Mouse (Mus musculus) CD4-positive, CD25-positive, alpha-beta regulatory T cell, adult 2 months (primary cell): ENCODE measurements around the gene Gja1.

ENCODE experiments used
- DNase-seq: peaks from one replicate; pipeline ENCODE4 v3.0.0-alpha.2; 2012; ENCODE audit warnings: low read depth, low spot score

The Gja1 gene

GRCm38 (mm10) chr10:56415894-56416570 lies 38.9 kb downstream of the Gja1 start:
- DNase-seq, result no peak

DNA sequence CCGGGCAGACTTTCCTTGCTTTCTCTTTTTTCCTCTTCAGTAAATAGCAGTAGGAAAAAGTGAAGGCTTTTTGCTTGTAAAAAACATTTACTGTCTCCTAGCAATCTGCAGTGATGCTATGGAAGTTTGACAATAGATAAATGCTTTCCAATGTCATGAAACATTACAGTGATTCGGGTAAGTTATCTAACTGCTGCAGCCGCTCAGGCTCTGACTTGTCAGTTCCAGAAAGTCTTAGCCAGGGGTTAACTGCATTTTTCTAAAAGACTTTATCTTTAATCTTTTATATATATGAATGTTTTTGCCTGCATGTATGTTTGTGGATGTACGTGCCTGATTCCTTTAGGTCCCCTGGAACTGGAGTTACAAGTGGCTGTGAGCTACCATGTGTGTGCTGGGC lies 45.4 kb downstream of the Gja1 start:
- no peak for DNase-seq

DNA sequence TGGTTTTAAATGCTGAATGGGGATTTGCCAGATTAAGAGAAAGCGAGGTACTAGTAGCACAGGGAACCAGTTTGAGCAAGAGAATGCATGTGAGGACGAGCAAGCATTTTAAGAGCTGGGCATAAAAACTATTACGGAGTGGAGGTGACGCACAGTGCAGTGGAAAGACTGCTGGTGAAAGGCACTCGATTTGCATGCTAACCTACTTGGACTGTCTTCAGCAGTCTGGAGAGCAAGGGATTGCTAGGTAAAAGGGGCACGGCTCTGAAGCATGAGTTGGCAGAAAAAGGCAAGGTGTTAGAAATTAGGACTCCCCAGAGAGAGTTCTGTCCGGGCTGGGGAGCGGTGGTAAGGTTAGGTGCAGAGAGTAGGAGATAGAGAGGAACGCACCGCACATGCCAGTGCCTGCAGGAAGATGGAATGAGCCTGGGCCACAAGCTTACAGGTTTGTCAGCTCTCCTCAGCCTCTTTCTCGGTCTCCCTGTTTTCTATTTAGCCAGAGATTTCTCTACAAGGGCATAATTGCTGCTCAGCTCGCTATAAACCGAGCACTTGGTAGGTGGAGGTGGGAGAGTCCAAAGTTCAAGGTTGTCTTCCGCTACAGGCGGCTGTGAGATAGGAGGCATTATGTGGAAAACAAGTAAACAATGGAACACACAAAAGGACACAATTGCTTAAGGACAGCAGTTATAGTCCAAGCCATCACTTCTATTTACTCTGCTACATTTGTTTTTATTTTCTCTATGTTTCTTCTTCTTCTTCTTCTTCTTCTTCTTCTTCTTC lies 48.1 kb downstream of the Gja1 start:
- no peak for DNase-seq

GRCm38 (mm10) chr10:56426369-56426768 lies 49.2 kb downstream of the Gja1 start:
- DNase-seq, result no peak

- no peak for DNase-seq
These were observed 50.3 kb downstream of the Gja1 start for GRCm38 (mm10) chr10:56427382-56427781.

- no peak for DNase-seq
These were observed 50.7 kb downstream of the Gja1 start for GRCm38 (mm10) chr10:56427827-56428226.

DNA sequence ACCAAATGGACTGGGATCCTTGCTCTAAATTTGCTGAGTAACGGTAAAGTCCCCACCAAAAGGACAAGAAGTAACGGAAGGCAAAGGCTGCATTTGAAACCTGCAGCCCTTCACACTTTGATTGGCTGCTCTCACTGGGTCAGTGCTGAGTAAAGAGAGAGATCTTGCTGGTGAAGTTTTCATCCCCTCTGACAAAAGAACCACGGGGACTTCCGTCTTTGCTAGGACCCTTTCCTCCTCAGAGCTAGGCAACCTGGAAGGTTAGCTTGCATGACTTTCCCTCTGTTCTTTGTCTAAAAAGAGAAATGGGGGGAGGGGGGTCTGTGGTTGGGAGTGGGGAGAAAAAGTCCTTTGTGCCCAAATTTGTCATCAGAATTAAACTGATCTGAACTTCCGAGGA lies 51.9 kb downstream of the Gja1 start:
- DNase-seq, result no peak

DNA sequence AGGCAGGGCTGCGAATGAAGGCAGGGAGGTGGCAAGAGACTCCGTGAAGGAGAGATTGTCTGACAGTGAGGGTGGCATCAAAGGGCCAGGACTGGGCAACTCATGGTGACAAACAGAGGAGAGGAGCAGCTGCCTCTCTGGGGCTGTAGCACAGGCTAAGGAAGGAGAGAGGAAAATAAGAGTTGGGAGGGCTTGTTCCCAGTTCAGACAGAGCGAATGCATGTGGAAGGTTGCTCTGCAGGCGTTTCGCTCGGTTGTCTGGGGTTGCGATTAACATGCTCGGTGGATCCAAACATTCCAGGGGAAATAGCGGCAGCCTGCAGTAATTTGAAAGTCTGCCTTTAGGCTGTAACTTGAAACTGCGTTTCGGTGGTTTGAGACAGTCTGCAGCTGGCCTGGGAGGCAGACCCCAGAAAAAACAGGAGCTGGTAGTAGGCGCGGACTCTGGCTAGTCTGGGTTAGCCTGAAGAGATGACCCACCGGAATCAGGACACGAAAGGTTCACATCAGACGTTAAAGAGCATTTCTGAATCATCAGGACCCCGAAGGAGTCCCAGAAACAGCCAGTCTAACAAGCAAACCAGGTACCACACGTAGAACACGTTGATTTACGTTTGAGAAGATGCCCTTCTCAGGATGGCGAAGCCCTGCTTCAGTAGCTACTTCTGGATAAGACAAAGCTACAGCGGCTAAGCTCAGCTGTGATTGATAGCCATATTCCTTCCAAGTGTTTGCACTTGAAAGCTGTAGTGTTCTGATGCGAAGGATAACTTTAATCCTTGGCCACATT lies 54.7 kb downstream of the Gja1 start:
- DNase-seq, result no peak

DNA sequence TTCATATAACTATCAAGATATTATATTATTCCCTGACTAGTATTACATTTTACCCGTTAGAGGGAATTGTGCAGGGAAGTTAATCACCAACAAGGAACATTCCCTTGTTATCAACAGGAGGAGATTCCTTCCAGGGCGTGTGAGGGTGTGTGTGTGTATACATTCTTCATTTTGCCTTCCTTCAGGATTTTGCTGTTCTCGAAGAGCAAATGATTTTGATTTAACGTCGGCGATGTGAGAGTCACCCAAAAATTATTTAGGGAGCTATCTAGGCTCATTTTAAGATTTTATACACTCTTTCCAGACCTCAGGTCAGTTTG lies 55.2 kb downstream of the Gja1 start:
- no peak for DNase-seq

DNA sequence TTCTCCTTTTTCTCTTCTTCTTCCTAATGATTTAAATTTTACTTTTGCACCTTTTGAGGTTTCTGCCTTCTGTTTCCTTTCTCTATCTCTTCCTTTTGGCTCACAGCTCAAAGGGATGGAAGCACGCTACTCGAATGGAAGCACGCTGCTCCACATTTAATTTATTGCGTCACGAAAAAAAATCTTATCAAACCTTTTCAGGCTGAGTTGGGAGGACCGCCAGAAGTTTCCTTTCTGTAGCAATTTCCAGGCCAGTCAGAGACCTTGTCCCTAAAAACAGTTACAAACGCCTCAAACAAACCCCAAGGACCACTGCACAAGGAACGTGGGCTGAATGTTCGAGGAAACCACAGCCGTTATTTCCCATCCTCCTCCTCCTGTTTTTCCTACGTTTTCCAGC lies 60.2 kb downstream of the Gja1 start:
- DNase-seq, result no peak

DNA sequence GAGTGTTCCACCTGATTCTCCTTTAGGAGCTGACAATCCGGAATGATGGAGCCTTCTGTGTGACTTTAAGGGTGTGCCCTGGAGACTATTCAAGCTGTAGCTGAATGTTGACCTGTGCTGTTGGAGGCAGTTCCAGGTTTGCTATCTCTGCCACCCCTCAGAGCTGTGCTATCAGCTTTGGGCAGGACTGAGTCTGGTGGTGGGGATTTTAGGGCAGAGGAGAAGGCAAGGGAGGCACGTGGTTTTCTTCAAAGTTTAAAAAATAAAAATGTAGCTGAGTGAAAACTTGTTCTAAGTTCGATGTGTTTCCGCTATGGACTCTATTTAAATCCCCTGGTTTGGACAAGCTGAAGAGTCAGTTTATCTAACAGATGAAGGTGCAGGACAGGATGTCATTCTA lies 62.5 kb downstream of the Gja1 start:
- no peak for DNase-seq

DNA sequence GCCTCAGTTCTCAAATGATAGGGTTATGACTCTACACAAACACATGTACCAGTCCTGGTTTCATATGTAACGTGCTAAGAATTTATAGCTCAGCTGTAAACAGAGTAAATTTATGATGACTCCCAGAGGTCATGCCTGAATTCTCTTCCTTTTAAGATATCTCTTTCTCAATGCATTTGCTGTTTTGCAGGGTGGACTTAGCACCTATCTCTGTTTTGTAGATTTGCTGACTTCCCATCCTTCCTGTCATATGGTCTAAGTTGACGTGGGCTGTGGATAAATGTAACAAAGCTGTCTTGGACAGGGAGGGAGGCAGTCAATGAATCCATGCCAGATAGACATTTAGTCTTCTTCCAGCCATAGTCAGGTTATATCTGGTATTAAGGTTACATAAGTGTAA lies 67.3 kb downstream of the Gja1 start:
- no peak for DNase-seq

DNA sequence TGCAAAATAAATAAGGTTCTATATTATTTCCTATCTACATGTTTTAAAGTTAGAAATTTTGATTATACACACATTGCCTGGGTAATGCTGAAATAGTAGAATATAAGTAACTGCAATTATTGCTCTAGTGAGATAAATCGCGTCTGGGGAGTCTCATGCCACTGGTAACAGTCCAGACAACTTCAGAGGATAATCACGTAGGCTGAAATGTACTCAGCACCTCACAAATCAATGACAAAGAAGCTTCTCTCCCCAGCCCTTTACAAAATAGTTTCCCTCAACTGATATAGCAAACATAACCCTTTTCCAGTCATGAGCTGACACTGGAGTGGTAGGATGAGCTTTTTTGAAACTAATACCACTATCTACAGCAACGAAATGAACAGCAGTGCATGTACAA lies 71.9 kb downstream of the Gja1 start:
- DNase-seq, result no peak
